Mouse (Mus musculus) heart, postnatal 0 days (tissue): ENCODE data around the gene Tmem132d. TPM values are rescaled to one million over a fixed set of nuclear protein-coding genes. Genes with fewer than 3 reads are reported as not detected.

ENCODE experiments used
- ATAC-seq: fragments of 200-750 bp; cut with Nextera tagmentation; 2 replicates; pipeline ENCODE4 v1.8.0; 2017; ENCODE audit warnings: low read depth, moderate number of reproducible peaks, moderate library complexity; ENCODE audit not compliant: insufficient read depth
- DNase-seq: peaks from one replicate; pipeline ENCODE4 v3.0.0-alpha.2; 2016; ENCODE audit warnings: low spot score
- H3K27ac ChIP-seq: fragments of 300-500 bp; sonication (generic); 2 replicates; pipeline ENCODE4 v1.5.1; 2014; ENCODE audit warnings: low read depth, mild to moderate bottlenecking
- H3K27me3 ChIP-seq: fragments of 300-500 bp; sonication (generic); 2 replicates; pipeline ENCODE4 v1.6.1; 2014; ENCODE audit warnings: low read length, mixed read lengths; ENCODE audit not compliant: control insufficient read depth, insufficient read depth
- H3K36me3 ChIP-seq: fragments of 300-500 bp; sonication (generic); replicated peaks from 2 replicates; pipeline ENCODE4 v1.6.1; 2014; ENCODE audit warnings: low read length, mixed read lengths; ENCODE audit not compliant: control insufficient read depth, insufficient read depth
- H3K4me1 ChIP-seq: fragments of 300-500 bp; sonication (generic); 2 replicates; pipeline ENCODE4 v1.6.1; 2014; ENCODE audit warnings: antibody characterized with exemption; ENCODE audit not compliant: control insufficient read depth, insufficient read depth
- H3K4me2 ChIP-seq: fragments of 300-500 bp; sonication (generic); 2 replicates; pipeline ENCODE4 v1.6.1; 2014; ENCODE audit warnings: low read depth, mild to moderate bottlenecking, low read length, moderate library complexity
- H3K4me3 ChIP-seq: fragments of 300-500 bp; sonication (generic); 2 replicates; pipeline ENCODE4 v1.5.1; 2014; ENCODE audit warnings: low read depth, low read length
- H3K9ac ChIP-seq: fragments of 300-500 bp; sonication (generic); replicated peaks from 2 replicates; pipeline ENCODE4 v1.6.1; 2014; ENCODE audit warnings: low read depth, low read length, mixed read lengths
- H3K9me3 ChIP-seq: fragments of 300-500 bp; sonication (generic); replicated peaks from 2 replicates; pipeline ENCODE4 v1.6.1; 2016; ENCODE audit warnings: low read length; ENCODE audit not compliant: control insufficient read depth
- CTCF ChIP-seq: IDR thresholded peaks from 2 replicates; pipeline ENCODE4 v1.5.1; 2016; ENCODE audit warnings: antibody characterized with exemption, control low read depth, low read depth
- EP300 ChIP-seq: IDR thresholded peaks from 2 replicates; pipeline ENCODE4 v1.6.1; 2016; ENCODE audit warnings: antibody characterized with exemption, low read depth
- WGBS: fragments of 180-500 bp; shearing (Covaris S2); extraction: QIAGEN DNeasy Blood & Tissue Kit; methylation state at CpG from one replicate; pipeline ENCODE4 v1.1.7; 2014; 5-methylcytosine and 5-hydroxymethylcytosine counted together
- polyA plus RNA-seq: library from polyadenylated mRNA; unstranded; fragments of >200 nt; fragmentation: Nextera tagmentation; extraction: Ambion mirVana; gene quantifications from 2 replicates; pipeline ENCODE4 v1.2.1, GENCODE M21; 2015
- total RNA-seq: library from RNA; depleted of rRNA; stranded (reverse); fragments of >200 nt; gene quantifications from 2 replicates; pipeline ENCODE4 v1.2.3, GENCODE M21; 2014; ENCODE audit warnings: low replicate concordance; rRNA removed

Gene Tmem132d
- total RNA-seq: not detected in 2 replicates
- 0.04 and 0.05 TPM in 2 replicates for polyA plus RNA-seq

DNA sequence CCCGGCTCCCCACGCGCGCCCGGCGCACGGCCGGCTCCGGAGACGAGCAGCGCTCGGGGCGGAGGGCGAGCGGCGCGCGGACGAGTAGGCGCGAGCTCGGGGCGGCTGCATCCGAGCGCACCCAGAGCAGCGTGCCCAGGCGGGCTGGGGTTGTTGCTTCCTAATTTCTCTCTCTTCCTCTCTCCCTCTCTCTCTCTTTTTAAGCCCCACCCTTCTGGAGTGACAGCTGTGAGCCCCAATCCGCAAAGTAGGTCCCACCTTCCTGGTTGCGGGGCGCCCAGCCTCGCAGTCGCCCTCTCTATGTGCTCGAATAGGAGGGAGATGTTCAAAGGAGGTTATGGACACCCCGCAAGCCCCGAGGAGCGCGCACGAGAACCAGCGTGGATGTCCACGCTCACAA lies at the start of gene Tmem132d:
TSS of gene Tmem132d (minus strand) at position 162 of the 400 bp plus-strand sequence.
- ATAC-seq (no peak), DNase-seq (no peak)
- TF ChIP-seq CTCF (no peak), EP300 (no peak)
- H3K36me3 ChIP-seq: no peaks in the 10 kb centered on the region
- H3K4me2 ChIP-seq: no peak within 1 kb of the TSS
- no peak within 1 kb of the TSS for H3K9ac ChIP-seq
- peaks cover 33% of the 10 kb centered on the region for H3K27me3 ChIP-seq
- H3K27ac ChIP-seq: no peak within 1 kb of the TSS
- H3K4me1 ChIP-seq: no peaks in the 10 kb centered on the region
- no peak within 1 kb of the TSS for H3K4me3 ChIP-seq
- no peaks in the 10 kb centered on the region for H3K9me3 ChIP-seq
- WGBS: under 1% methylated on average over 38 of the region's 40 CpGs

DNA sequence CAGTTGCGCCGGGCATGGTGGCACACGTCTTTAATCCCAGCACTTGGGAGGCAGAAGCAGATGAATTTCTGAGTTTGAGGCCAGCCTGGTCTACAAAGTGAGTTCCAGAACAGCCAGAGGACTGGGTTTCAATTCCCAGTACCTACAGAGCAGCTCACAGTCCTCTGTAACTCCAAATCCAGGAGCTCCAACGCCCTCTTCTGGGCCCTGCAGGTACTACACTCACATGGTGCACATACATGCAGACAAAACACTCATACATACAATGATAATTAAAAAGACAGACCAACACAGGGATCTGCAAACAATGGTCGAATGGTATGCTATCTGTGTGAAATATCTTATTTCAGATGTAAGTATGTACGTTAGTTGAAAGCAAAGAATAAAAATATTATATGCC lies 47.9 kb upstream of the Tmem132d start:
- TF ChIP-seq EP300: no peak
- TF ChIP-seq CTCF: no peak
- H3K27ac ChIP-seq: no peak overlapping the region
- no peak overlapping the region for H3K4me2 ChIP-seq
- DNase-seq (no peak), ATAC-seq (no peak)
- no peaks in the 10 kb centered on the region for H3K9me3 ChIP-seq
- H3K4me1 ChIP-seq: no peaks in the 10 kb centered on the region
- no peak overlapping the region for H3K4me3 ChIP-seq
- no peaks in the 10 kb centered on the region for H3K36me3 ChIP-seq
- no peak overlapping the region for H3K9ac ChIP-seq
- 0 out of 2 replicates have a peak, but pooled peaks cover 7% of the 10 kb centered on the region for H3K27me3 ChIP-seq
- 70% methylated on average over 6 of the region's 6 CpGs for WGBS

DNA sequence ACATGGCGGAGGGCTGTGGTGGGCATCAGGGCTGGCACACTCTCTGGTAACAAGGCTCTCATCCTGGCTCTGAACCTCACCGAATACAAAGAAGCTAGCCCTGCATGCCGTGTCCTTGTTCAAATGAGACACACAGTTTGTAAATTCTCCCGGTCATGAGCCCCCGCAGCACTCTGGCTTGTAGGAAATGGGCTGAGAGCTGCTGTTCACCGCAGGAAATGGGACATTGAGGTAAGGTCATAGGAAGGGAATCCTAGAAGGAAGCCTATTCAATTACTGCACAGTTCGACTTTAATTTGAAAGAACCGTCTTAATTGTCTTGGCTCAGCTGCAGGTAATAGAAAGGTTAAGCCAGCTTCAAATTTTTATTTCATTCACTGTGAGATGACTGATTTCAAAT lies 42.5 kb upstream of the Tmem132d start:
- Histone ChIP-seq H3K9ac (no peak overlapping the region), H3K27me3 (no peaks in the 10 kb centered on the region), H3K36me3 (no peaks in the 10 kb centered on the region), H3K27ac (no peak overlapping the region), H3K4me3 (no peak overlapping the region), H3K9me3 (no peaks in the 10 kb centered on the region), H3K4me2 (no peak overlapping the region), H3K4me1 (no peaks in the 10 kb centered on the region)
- TF ChIP-seq EP300 (no peak), CTCF (no peak)
- ATAC-seq: no peak
- DNase-seq: no peak
- WGBS: 67% methylated on average over 8 of the region's 8 CpGs

DNA sequence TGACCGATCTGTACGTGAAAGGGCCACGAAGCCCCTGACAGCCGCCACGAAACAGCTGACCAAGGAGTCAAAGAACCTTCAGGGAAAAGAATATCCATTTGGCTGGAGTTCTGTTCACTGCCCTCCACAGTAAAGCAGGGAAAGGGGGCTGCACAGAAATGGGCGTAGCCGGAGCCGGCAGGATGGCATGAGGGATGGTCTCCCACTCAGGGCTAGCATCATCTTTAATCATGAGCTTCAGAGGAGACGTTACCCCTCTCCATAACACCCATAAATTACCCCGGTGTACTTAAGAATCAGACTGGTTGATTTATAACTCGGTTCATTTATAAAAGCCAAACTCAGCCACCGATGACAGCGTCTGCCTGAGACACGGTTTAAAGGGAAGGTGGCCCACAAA lies 36.9 kb upstream of the Tmem132d start:
- H3K36me3 ChIP-seq: no peaks in the 10 kb centered on the region
- DNase-seq (no peak), ATAC-seq (no peak)
- no peak overlapping the region for H3K4me2 ChIP-seq
- H3K4me3 ChIP-seq: no peak overlapping the region
- H3K27ac ChIP-seq: no peak overlapping the region
- no peaks in the 10 kb centered on the region for H3K4me1 ChIP-seq
- TF ChIP-seq CTCF: no peak
- TF ChIP-seq EP300: no peak
- no peak overlapping the region for H3K9ac ChIP-seq
- H3K27me3 ChIP-seq: no peaks in the 10 kb centered on the region
- 77% methylated on average over 14 of the region's 14 CpGs for WGBS
- H3K9me3 ChIP-seq: no peaks in the 10 kb centered on the region

DNA sequence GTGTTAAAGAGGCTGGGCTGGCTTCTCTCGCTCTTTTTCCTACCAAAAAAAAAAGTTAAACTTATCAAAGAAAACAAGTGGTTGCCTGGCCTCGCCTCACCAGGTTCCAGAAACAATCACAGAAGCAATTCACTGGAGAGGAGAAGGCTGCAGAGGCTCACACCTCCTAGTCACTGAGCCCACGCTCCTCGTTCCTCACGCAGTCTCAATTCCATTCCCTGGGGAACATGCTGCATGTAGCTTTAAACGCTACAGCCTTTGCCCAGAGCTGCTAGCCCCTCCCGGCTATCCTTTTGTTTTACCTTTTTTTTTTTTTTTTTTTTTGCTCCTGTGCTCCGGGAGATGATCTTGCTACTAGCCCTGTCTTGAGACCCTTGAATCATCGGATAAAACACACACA lies 31.6 kb upstream of the Tmem132d start:
- DNase-seq (no peak), ATAC-seq (no peak)
- Histone ChIP-seq H3K4me2 (no peak overlapping the region), H3K36me3 (no peaks in the 10 kb centered on the region), H3K27ac (no peak overlapping the region), H3K9ac (no peak overlapping the region), H3K4me3 (no peak overlapping the region), H3K9me3 (no peaks in the 10 kb centered on the region), H3K27me3 (no peaks in the 10 kb centered on the region), H3K4me1 (no peaks in the 10 kb centered on the region)
- 8% methylated on average over 9 of the region's 9 CpGs for WGBS
- TF ChIP-seq CTCF (no peak), EP300 (no peak)

DNA sequence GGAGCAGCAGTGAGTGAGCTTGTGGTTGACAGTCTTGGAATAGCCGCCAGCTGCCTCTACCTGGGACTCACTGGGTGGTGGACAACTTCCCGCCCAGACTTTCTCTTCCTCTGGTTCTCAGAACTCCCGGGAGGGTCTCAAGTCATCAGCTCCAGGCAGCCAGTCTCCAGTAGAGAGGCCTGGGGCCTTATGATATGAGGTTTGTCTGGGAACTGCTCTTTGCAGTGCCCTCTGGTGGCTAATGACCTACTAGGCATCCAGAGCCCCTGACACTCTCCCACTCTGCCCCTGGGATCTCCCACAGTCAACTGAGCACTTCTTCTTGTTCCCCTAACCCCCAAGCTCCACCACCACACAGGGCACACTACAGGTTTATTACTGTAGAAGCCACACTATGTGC lies 27.7 kb upstream of the Tmem132d start:
- DNase-seq: no peak
- WGBS: 32% methylated on average over 3 of the region's 3 CpGs

More for the DNA sequence above, 27.7 kb upstream of the Tmem132d start:
- Histone ChIP-seq H3K9me3 (no peaks in the 10 kb centered on the region), H3K4me3 (no peak overlapping the region), H3K4me1 (no peaks in the 10 kb centered on the region), H3K36me3 (no peaks in the 10 kb centered on the region), H3K9ac (no peak overlapping the region), H3K27me3 (no peaks in the 10 kb centered on the region), H3K4me2 (no peak overlapping the region), H3K27ac (no peak overlapping the region)
- ATAC-seq: no peak
- TF ChIP-seq CTCF (no peak), EP300 (no peak)
